Mouse (Mus musculus): ENCODE data around the gene Ssx2ip.

DNA sequence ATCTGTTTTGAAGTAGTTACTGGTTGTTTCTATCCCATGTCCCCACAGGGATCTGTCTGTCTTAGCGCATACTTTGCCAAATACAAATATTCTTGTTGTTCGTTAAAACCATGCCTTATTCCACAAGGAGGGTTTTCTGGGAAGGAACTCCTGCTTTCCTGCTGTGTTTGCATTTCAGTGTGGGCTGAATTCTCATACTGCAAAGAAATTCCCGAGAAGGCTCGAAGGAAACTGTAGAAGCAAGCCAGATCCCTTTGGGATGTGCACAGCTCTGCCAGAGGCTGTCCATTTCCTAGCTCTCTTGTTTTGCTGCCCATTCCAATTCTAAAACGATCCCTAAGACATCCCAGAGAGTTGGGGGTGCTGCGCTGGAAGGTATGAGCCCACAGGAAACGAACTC lies 36.0 kb downstream of the Ssx2ip start:
- TF ChIP-seq POLR2A (IDR thresholded peaks at IDR 0.05; ENCODE audit: insufficient read depth, low read depth, low read length) (no peak), CTCF (IDR thresholded peaks at IDR 0.05; ENCODE audit: insufficient read depth, low read depth, low read length) (no peak)
